Mouse (Mus musculus) effector memory CD4-positive, alpha-beta T cell, adult 7 months (primary cell): ENCODE results near the gene Slc48a1. TPM values are rescaled to one million over a fixed set of nuclear protein-coding genes. Genes with fewer than 3 reads are reported as not detected.

Experiments
- polyA plus RNA-seq: library from polyadenylated mRNA; unstranded; fragments of 100-300 nt; shearing (Covaris generic); gene quantifications from one replicate; pipeline ENCODE4 v1.2.1, GENCODE M21; 2017

Gene Slc48a1
- 37.0 TPM for polyA plus RNA-seq

GRCm38 (mm10) chr15:97778311-97779098 lies at the start of gene Slc48a1:
Gene Slc48a1, plus strand, starts transcription at chr15:97778520.

GRCm38 (mm10) chr15:97731111-97731510 lies 47.2 kb upstream of the Slc48a1 start, which contains the start of gene Endou:
Gene Endou, minus strand, starts transcription at chr15:97731339.

GRCm38 (mm10) chr15:97767280-97768186 lies 10.8 kb upstream of the Slc48a1 start, which contains the start of gene Rapgef3:
Gene Rapgef3, minus strand, starts transcription at chr15:97767972.

Other genes starting within 250 kb of the Slc48a1 start
- gene Rpap3, start 72.7 kb upstream of the Slc48a1 start, polyA plus RNA-seq = 32.1 TPM
- gene Endou, start 47.2 kb upstream of the Slc48a1 start, polyA plus RNA-seq = not detected
- gene Rapgef3, start 10.5 kb upstream of the Slc48a1 start, polyA plus RNA-seq = 2.2 TPM
- 43.6 TPM for gene Hdac7, start 66.0 kb downstream of the Slc48a1 start, polyA plus RNA-seq
- gene Vdr, start 132.1 kb downstream of the Slc48a1 start, polyA plus RNA-seq = 0.20 TPM
- gene Tmem106c, start 185.7 kb downstream of the Slc48a1 start, polyA plus RNA-seq = 11.9 TPM
- 0.29 TPM for gene Col2a1, start 226.2 kb downstream of the Slc48a1 start, polyA plus RNA-seq